Comparison of ENCODE assay signal across 9 mouse cellular contexts in genomic region chr5:33220350-33221044, GRCm38 (mm10). TPM values are rescaled to one million over a fixed set of nuclear protein-coding genes. Genes with fewer than 3 reads are reported as not detected.
DNase-seq lines count a peak whose midpoint lies in the region; ATAC-seq and TF ChIP-seq lines count a peak whose summit lies in the region.
"Had no signal": no experiment of that assay in that cellular context is flagged by ENCODE, and none has a peak within 500 bp of the region (broad histone marks: within the 10 kb centered on the region; RNA-seq: fewer than 3 reads in every experiment).

No protein-coding gene starts in this region.

- ATAC-seq in cerebellum, adult (ENCODE audit: insufficient number of reproducible peaks, low FRiP score, low TSS enrichment), result no peak
- no peak for ATAC-seq in midbrain, embryonic 11.5 days (ENCODE audit: low FRiP score)

- peak; percentile 28 to 57 for DNase-seq in cerebellum, postnatal 25 days
- peak; percentile 16 for DNase-seq in layer of hippocampus, adult 9-11 months
- no peak for DNase-seq in layer of hippocampus, adult 2 months (ENCODE audit: low spot score in 2 of 2)
- DNase-seq in left cerebral cortex, postnatal 10 days (ENCODE audit: extremely low spot score in 1 of 2, low spot score in 2 of 2), result peak; percentile 50 to 65
- DNase-seq in right cerebral cortex, postnatal 25 days, result peak; percentile 56
- no peak for DNase-seq in midbrain, embryonic 11.5 days (ENCODE audit: low spot score, missing footprints)
- no peak for DNase-seq in neural tube, embryonic 10.5 days (ENCODE audit: extremely low spot score, low spot score)

- no peak overlapping the region for H3K27ac ChIP-seq in layer of hippocampus, adult 2 months
- H3K27ac ChIP-seq in midbrain, embryonic 11.5 days (ENCODE audit: low read depth, low read length), result no peak overlapping the region
- H3K27ac ChIP-seq: neural tube, embryonic 13.5 days had no signal

- H3K4me3 ChIP-seq in layer of hippocampus, adult 2 months, result no peak overlapping the region
- H3K4me3 ChIP-seq in midbrain, embryonic 11.5 days (ENCODE audit: low read depth, low read length), result no peak overlapping the region
- H3K4me3 ChIP-seq: neural tube, embryonic 13.5 days had no signal

- H3K4me2 ChIP-seq in midbrain, embryonic 11.5 days, result no peak overlapping the region
- H3K4me2 ChIP-seq: neural tube, embryonic 13.5 days had no signal

- no peak overlapping the region for H3K9ac ChIP-seq in midbrain, embryonic 11.5 days (ENCODE audit: low read length)
- H3K9ac ChIP-seq: neural tube, embryonic 13.5 days had no signal

- H3K9me3 ChIP-seq in midbrain, embryonic 11.5 days (ENCODE audit: control insufficient read depth, low read length), result no peaks in the 10 kb centered on the region
- H3K9me3 ChIP-seq: neural tube, embryonic 13.5 days had no signal

- no peak for TF ChIP-seq CTCF in layer of hippocampus, adult 2 months (conservative IDR thresholded peaks at IDR 0.05)

- peaks cover 11% of the 10 kb centered on the region for H3K4me1 ChIP-seq in midbrain, embryonic 11.5 days (ENCODE audit: control insufficient read depth, insufficient read depth, low read length)

- intact Hi-C loops in left cerebral cortex, postnatal 10 days (cut with DNase I), result no loop called here

- WGBS in midbrain, embryonic 11.5 days, result 81% methylated on average over 10 of the region's 10 CpGs

- H3K36me3 ChIP-seq in midbrain, embryonic 11.5 days (ENCODE audit: control insufficient read depth, insufficient read depth, low read length), result no peaks in the 10 kb centered on the region
- H3K36me3 ChIP-seq: neural tube, embryonic 13.5 days had no signal

- H3K27me3 ChIP-seq in midbrain, embryonic 11.5 days (ENCODE audit: control insufficient read depth, insufficient read depth, low read length), result no peaks in the 10 kb centered on the region
- H3K27me3 ChIP-seq: neural tube, embryonic 13.5 days had no signal

RNA-seq across cellular contexts. Expression of gene Spon2, which starts 2.2 kb away (rescaled TPM):
- total RNA-seq in layer of hippocampus, adult 2 months (2021), result under 1 TPM in 1 of 2 experiments, not detected in 1; 0.34 TPM
- total RNA-seq in left cerebral cortex, postnatal 10 days (2021), result under 1 TPM; 0.43 to 0.71 TPM
- polyA plus RNA-seq in midbrain, embryonic 11.5 days (2014; fragmentation: Nextera tagmentation; extraction: Ambion mirVana), result 2.0 and 3.5 TPM in 2 replicates

RNA-seq across cellular contexts. Expression of gene Ctbp1, which starts 54.3 kb away (rescaled TPM):
- 100 to 1,000 TPM; 285 to 286 TPM for total RNA-seq in layer of hippocampus, adult 2 months (2021)
- 100 to 1,000 TPM; 275 to 299 TPM for total RNA-seq in left cerebral cortex, postnatal 10 days (2021)
- 487 and 546 TPM in 2 replicates for polyA plus RNA-seq in midbrain, embryonic 11.5 days (2014; fragmentation: Nextera tagmentation; extraction: Ambion mirVana)

Comparison
In these comparisons a context has a peak if more than half of its experiments do, and no peak if none do; other contexts are left out.
1. DNase-seq: peak in cerebellum, postnatal 25 days (2 of 2), layer of hippocampus, adult 9-11 months (single experiment), left cerebral cortex, postnatal 10 days (2 of 2) and right cerebral cortex, postnatal 25 days (single experiment); none in layer of hippocampus, adult 2 months (0 of 2), midbrain, embryonic 11.5 days (single experiment) and neural tube, embryonic 10.5 days (single experiment).